Mouse (Mus musculus) granulocyte monocyte progenitor cell, adult 5-6 weeks (primary cell): Measurements from ENCODE around the gene Fbf1. TPM values are rescaled to one million over a fixed set of nuclear protein-coding genes. Genes with fewer than 3 reads are reported as not detected.

Source experiments
- ATAC-seq: replicated peaks from 2 replicates; pipeline ENCODE4 v1.8.0; 2016; ENCODE audit warnings: mild to moderate bottlenecking, moderate TSS enrichment, inconsistent platforms; ENCODE audit not compliant: poor library complexity, severe bottlenecking
- total RNA-seq, 2 experiments: library from RNA; stranded (forward) in 1 of 2; stranded (reverse) in 1 of 2; fragments of 200-712, 200-1000 nt in 1 of 2; fragments of >200 nt in 1 of 2; fragmentation: Nextera tagmentation in 1 of 2; gene quantifications; 2 replicates each; pipeline ENCODE4 v1.2.3; 2014 to 2017

The Fbf1 gene
- total RNA-seq, 2 experiments from 2014 or later = 15.3 to 22.2 TPM

- no peak for ATAC-seq
Observed at GRCm38 (mm10) chr11:116186360-116186759, 18.4 kb upstream of the Fbf1 start.

- no peak for ATAC-seq
Observed at GRCm38 (mm10) chr11:116185836-116186235, 17.9 kb upstream of the Fbf1 start.

GRCm38 (mm10) chr11:116178411-116179121 lies 10.6 kb upstream of the Fbf1 start:
- no peak for ATAC-seq

- no peak for ATAC-seq
Observed at GRCm38 (mm10) chr11:116176010-116176409, 8.0 kb upstream of the Fbf1 start.

- no peak for ATAC-seq
Observed at GRCm38 (mm10) chr11:116174775-116175448, 6.9 kb upstream of the Fbf1 start.

GRCm38 (mm10) chr11:116171959-116172358 lies 4.0 kb upstream of the Fbf1 start:
- ATAC-seq = no peak

GRCm38 (mm10) chr11:116170003-116170800 lies 2.2 kb upstream of the Fbf1 start:
- no peak for ATAC-seq

GRCm38 (mm10) chr11:116169214-116169613 lies 1.2 kb upstream of the Fbf1 start:
- no peak for ATAC-seq

- 0 out of 2 replicates have a peak, but pooled peaks have one; percentile 14 for ATAC-seq
Observed at GRCm38 (mm10) chr11:116167232-116167631, 734 bp downstream of the Fbf1 start.

GRCm38 (mm10) chr11:116163002-116163401 lies 5.0 kb downstream of the Fbf1 start:
- ATAC-seq = no peak

- no peak for ATAC-seq
Observed at GRCm38 (mm10) chr11:116162146-116162545, 5.8 kb downstream of the Fbf1 start.

- no peak for ATAC-seq
Observed at GRCm38 (mm10) chr11:116161312-116161711, 6.7 kb downstream of the Fbf1 start.

- no peak for ATAC-seq
Observed at GRCm38 (mm10) chr11:116150960-116151359, 17.0 kb downstream of the Fbf1 start.

- ATAC-seq = no peak
Observed at GRCm38 (mm10) chr11:116149341-116149740, 18.6 kb downstream of the Fbf1 start.

GRCm38 (mm10) chr11:116148761-116149221 lies 19.2 kb downstream of the Fbf1 start:
- no peak for ATAC-seq

GRCm38 (mm10) chr11:116146294-116146985 lies 21.5 kb downstream of the Fbf1 start:
- ATAC-seq = no peak

GRCm38 (mm10) chr11:116145481-116146293 lies 22.3 kb downstream of the Fbf1 start:
- ATAC-seq = peak; percentile 27; the same call in 1 of the 2 replicates

GRCm38 (mm10) chr11:116143468-116143867 lies 24.5 kb downstream of the Fbf1 start:
- ATAC-seq = no peak

- ATAC-seq = no peak
Observed at GRCm38 (mm10) chr11:116142211-116142991, 25.6 kb downstream of the Fbf1 start.
